Mouse (Mus musculus): ENCODE results near the gene Taok3.

- TF ChIP-seq POLR2A (IDR thresholded peaks at IDR 0.05; ENCODE audit: insufficient read depth, low read depth, low read length): no peak
- TF ChIP-seq CTCF (IDR thresholded peaks at IDR 0.05): no peak
These were observed 119.2 kb downstream of the Taok3 start for GRCm38 (mm10) chr5:117239106-117239505.
